Mouse (Mus musculus) neural tube, embryonic 15.5 days (tissue): ENCODE measurements around the gene Mettl6. TPM values are rescaled to one million over a fixed set of nuclear protein-coding genes. Genes with fewer than 3 reads are reported as not detected.

Experiments
- ATAC-seq: fragments of 200-750 bp; cut with Nextera tagmentation; 2 replicates; pipeline ENCODE4 v1.8.0; 2017; ENCODE audit warnings: mild to moderate bottlenecking, moderate TSS enrichment, moderate library complexity; ENCODE audit not compliant: low FRiP score
- H3K27ac ChIP-seq: fragments of 300-500 bp; sonication (generic); replicated peaks from 2 replicates; pipeline ENCODE4 v1.5.1; 2015; ENCODE audit warnings: mild to moderate bottlenecking, inconsistent platforms
- H3K27me3 ChIP-seq: fragments of 300-500 bp; sonication (generic); replicated peaks from 2 replicates; pipeline ENCODE4 v1.6.1; 2015; ENCODE audit warnings: inconsistent platforms
- H3K36me3 ChIP-seq: fragments of 300-500 bp; sonication (generic); 2 replicates; pipeline ENCODE4 v1.6.1; 2015; ENCODE audit warnings: inconsistent platforms
- H3K4me1 ChIP-seq: fragments of 300-500 bp; sonication (generic); 2 replicates; pipeline ENCODE4 v1.6.1; 2015; ENCODE audit warnings: inconsistent platforms
- H3K4me2 ChIP-seq: fragments of 300-500 bp; sonication (generic); 2 replicates; pipeline ENCODE4 v1.6.1; 2015; ENCODE audit warnings: inconsistent platforms, mild to moderate bottlenecking, moderate library complexity
- H3K4me3 ChIP-seq: fragments of 300-500 bp; sonication (generic); replicated peaks from 2 replicates; pipeline ENCODE4 v1.5.1; 2015; ENCODE audit warnings: mild to moderate bottlenecking, inconsistent platforms
- H3K9ac ChIP-seq: fragments of 300-500 bp; sonication (generic); replicated peaks from 2 replicates; pipeline ENCODE4 v1.6.1; 2015; ENCODE audit warnings: mild to moderate bottlenecking, inconsistent platforms
- H3K9me3 ChIP-seq: fragments of 300-500 bp; sonication (generic); replicated peaks from 2 replicates; pipeline ENCODE4 v1.6.1; 2016; ENCODE audit warnings: inconsistent platforms
- WGBS: fragments of 180-500 bp; shearing (Covaris S2); methylation state at CpG from one replicate; pipeline ENCODE4 v1.1.7; 2015; ENCODE audit warnings: mixed read lengths; 5-methylcytosine and 5-hydroxymethylcytosine counted together
- polyA plus RNA-seq: library from polyadenylated mRNA; unstranded; fragments of >200 nt; fragmentation: Nextera tagmentation; extraction: Ambion mirVana; gene quantifications from 2 replicates; pipeline ENCODE4 v1.2.1, GENCODE M21; 2015

The Mettl6 gene
- polyA plus RNA-seq, 1 experiment from 2014 or later: 40.3 TPM

GRCm38 (mm10) chr14:31428211-31429003, 66.4 kb downstream of the Mettl6 start:
- H3K4me2 ChIP-seq: no peak overlapping the region
- H3K9me3 ChIP-seq: no peaks in the 10 kb centered on the region
- peaks cover 42% of the 10 kb centered on the region for H3K36me3 ChIP-seq
- no peak for ATAC-seq
- no peak overlapping the region for H3K9ac ChIP-seq
- peaks cover 43% of the 10 kb centered on the region for H3K4me1 ChIP-seq
- WGBS: 67% methylated on average over 15 of the region's 15 CpGs
- H3K4me3 ChIP-seq: no peak overlapping the region
- H3K27ac ChIP-seq: no peak overlapping the region
- no peaks in the 10 kb centered on the region for H3K27me3 ChIP-seq

Other genes with a start within 250 kb of the Mettl6 start
- 10.4 and 10.9 TPM in 2 replicates for gene Phf7, start 243.7 kb downstream of the Mettl6 start, polyA plus RNA-seq
- 93.3 and 96.1 TPM in 2 replicates for gene Bap1, start 243.6 kb downstream of the Mettl6 start, polyA plus RNA-seq
- gene Dnah1, start 171.1 kb downstream of the Mettl6 start, polyA plus RNA-seq: 3.0 and 3.3 TPM in 2 replicates
- gene Capn7, start 158.4 kb downstream of the Mettl6 start, polyA plus RNA-seq: 74.4 and 77.2 TPM in 2 replicates
- 131 and 150 TPM in 2 replicates for gene Sh3bp5, start 59.0 kb downstream of the Mettl6 start, polyA plus RNA-seq
- 7.4 and 12.9 TPM in 2 replicates for gene Eaf1, start 641 bp downstream of the Mettl6 start, polyA plus RNA-seq
- gene Colq, start 96.3 kb upstream of the Mettl6 start, polyA plus RNA-seq: 0.63 and 3.1 TPM in 2 replicates
- gene Gm49387, start 145.8 kb upstream of the Mettl6 start, polyA plus RNA-seq: 0.24 and 0.59 TPM in 2 replicates
- 15.6 and 19.0 TPM in 2 replicates for gene Btd, start 146.0 kb upstream of the Mettl6 start, polyA plus RNA-seq
- gene Hacl1, start 146.2 kb upstream of the Mettl6 start, polyA plus RNA-seq: 7.9 and 11.0 TPM in 2 replicates